Mouse (Mus musculus) hematopoietic multipotent progenitor cell, adult 10-12 weeks (in vitro differentiated cells): ENCODE results near the gene Snrpf. TPM values are rescaled to one million over a fixed set of nuclear protein-coding genes. Genes with fewer than 3 reads are reported as not detected.

Source experiments
- polyA plus RNA-seq: library from polyadenylated mRNA; stranded (reverse); fragments of >175 nt; gene quantifications from 2 replicates; pipeline ENCODE4 v1.2.3, GENCODE M21; 2012; ENCODE audit warnings: low replicate concordance

The Snrpf gene
- polyA plus RNA-seq, result 41.1 and 42.7 TPM in 2 replicates

GRCm38 (mm10) chr10:93589281-93589848, at the start of gene Snrpf:
Gene Snrpf (minus strand): TSS chr10:93589706.

GRCm38 (mm10) chr10:93540431-93541210, 48.9 kb downstream of the Snrpf start, which contains the start of gene Ccdc38:
Gene Ccdc38 (plus strand): TSS chr10:93540632.

GRCm38 (mm10) chr10:93539775-93540430, 49.6 kb downstream of the Snrpf start, which contains the start of gene Amdhd1:
Gene Amdhd1 (minus strand): TSS chr10:93540033.

Other genes starting within 250 kb of the Snrpf start
- gene Lta4h, start 136.3 kb downstream of the Snrpf start, polyA plus RNA-seq, result 52.3 and 76.2 TPM in 2 replicates
- gene Hal, start 100.9 kb downstream of the Snrpf start, polyA plus RNA-seq, result 0.17 and 1.1 TPM in 2 replicates
- gene Amdhd1, start 49.7 kb downstream of the Snrpf start, polyA plus RNA-seq, result 0.18 and 0.63 TPM in 2 replicates
- 0.03 and 0.11 TPM in 2 replicates for gene Ccdc38, start 49.1 kb downstream of the Snrpf start, polyA plus RNA-seq
- 0.89 and 1.3 TPM in 2 replicates for gene Ntn4, start 51.0 kb upstream of the Snrpf start, polyA plus RNA-seq
- gene Usp44, start 241.8 kb upstream of the Snrpf start, polyA plus RNA-seq, result 0.12 and 0.18 TPM in 2 replicates